Mouse (Mus musculus) urinary bladder, postnatal 4 days (tissue): ENCODE measurements around the gene Nol12.

ENCODE experiments used
- DNase-seq, 2 experiments: peaks; one replicate each; pipeline ENCODE4 v3.0.0; 2021 to 2022; ENCODE audit warnings: low spot score in 2 of 2

Nol12 gene

DNA sequence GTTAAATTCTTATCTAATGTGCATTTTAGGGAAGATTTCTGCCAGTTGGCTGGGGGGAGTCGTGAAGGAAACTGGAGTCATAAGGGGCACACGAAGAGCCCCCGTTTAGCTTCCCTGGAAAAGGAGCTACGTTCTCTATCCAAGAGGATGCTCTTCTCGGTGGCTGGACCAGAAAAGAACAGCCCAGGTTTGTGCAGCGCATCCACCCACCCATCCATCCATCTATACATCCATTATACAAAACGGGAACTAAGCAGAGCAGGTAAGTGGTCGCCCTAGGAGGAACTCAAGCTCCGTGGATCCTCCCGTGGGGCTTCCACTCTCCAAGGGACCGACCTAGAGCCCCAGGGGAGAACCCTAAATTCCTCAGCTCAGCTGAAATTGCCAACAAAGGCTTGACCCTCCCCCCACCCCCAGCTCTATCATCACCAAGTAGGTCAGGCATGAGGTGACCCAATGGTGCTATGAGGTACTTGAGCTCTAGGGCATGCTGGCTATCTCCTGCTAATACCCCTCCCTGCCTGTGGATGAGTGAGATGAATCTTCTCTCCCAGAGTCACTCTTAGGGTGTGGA is 13.5 kb downstream of the Nol12 start:
- no peak for DNase-seq

DNA sequence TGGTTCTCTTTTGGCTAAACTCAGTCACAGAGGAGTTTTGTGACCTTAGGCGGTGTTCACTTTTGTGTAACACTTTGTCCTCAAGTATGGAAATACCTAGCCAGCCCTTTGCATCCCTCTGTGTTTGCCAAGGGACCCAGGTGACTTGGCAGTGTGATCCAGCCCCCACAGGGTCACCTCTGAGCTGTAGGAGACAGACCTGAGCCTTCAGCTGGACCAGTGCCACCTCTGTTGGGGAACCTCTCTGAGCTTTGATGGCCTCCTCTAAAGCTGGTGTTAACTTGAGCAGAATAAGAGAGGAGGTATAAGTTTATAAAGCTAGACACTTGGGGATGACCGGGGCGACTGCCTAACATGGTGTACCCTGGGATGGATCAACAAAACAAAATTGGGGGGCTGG is 14.2 kb downstream of the Nol12 start:
- DNase-seq = no peak

DNA sequence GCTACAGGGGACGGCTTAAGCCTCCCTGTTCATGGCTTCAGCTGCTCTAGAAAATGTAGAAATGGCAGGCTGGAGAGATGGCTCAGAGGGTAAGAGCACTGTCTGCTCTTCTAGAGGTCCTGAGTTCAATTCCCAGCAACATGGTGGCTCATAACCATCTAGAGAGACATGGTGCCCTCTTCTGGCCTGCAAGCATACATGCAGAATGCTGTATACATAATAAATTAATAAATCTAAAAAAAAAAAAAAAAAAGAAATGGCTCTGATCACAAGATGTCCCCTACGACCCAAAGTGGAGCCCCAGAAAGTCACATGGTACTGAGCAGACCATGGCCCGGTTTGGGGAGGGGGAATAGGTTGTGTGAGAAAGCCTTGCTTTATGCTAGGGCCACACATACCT is 20.9 kb downstream of the Nol12 start:
- no peak for DNase-seq

DNA sequence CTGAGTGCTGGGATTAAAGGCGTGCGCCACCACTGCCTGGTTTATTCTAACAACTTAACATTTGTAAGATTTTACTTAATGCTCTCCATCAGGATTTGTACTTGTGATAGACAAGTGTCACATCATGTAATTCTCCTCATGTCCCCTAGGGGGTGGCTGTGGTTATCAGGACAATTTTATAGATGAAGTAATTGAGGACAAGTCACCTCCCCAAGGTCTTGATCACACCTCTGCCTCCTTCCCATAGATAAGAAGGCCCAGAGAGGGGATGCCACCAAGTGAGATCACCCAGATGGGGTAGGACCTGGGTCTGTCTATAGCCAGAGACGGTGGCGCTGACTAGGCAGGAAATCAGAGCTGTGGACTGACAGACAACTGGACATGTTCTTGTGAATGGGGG is 21.6 kb downstream of the Nol12 start:
- DNase-seq = no peak

DNA sequence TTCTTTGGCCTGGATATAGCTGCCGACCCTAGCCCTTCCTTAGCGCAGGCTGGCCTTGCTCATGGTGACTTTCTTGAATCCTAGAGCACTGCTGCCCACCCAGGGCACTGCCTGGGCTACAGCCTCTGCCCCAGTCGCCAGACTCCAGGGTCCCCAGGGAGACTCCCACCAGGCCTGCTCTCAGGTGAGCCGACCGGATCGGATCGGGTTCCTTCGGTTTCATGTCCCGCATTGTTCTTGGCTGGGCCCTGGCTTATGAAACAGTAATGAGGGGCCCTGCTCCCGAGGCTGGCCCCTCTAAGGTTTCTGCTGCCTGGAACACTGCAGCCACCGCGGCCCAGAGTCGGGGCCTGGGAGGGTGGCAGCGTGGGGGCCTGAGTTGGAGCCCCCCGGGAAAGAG is 22.3 kb downstream of the Nol12 start:
- DNase-seq = no peak

DNA sequence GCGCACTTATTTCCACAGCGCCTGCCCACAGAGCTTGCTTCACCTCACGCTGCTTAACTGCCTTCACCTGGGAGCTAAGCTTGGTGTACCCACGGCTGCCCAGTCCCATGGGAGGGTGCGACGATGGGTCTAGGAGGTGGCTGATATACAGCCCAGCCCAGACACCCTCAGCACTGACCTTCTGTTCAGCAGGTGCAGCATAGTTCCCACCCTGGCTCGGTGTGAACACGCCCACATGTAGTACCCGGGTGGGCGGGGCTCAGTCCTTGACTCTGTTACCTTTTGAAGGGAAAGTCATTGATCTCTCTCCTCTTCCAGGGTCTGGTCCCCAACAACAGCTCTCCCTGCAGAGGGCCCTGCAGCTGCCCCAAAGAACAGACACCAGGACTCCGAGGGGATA is 24.8 kb downstream of the Nol12 start:
- DNase-seq = no peak

DNA sequence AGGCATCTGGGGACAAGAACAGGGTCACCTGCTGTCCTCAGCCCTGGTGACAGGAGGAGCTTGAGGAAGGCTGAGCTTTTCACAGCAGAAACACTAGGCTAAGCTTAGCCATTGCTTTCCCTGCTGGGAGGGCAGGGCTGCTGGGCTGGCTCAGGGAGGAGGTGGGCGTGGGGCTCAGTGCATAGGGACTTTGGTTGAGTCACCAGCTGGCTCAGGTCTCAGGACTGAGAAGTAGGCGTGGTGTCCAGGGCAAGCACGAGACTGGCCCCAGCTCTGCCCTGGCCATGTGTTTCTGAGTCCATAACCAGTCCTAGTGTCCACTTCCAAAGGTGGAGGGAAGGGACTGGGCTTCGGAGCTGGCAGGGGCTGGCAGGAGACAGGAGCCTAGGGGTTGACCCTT is 25.4 kb downstream of the Nol12 start:
- peak; percentile 60 to 76 for DNase-seq

DNA sequence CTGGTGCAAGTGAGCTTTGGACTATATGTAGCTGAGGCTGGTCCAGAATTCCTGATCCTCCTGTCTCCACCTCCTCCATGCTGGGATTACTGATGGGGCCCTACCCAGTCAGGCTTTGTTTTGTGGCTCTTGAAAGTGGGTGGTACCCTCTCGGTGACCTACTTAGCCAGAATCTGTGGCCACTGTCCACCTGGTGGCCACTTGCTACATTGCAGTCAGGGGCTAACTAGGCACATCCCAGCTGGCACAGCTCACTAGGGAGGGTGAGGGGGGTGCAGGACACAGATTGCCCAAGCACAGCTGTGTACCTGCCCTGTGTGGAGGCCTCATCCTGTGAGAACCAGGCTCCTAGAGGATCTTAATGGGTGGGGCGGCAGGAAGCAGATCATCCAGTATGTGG is 28.2 kb downstream of the Nol12 start:
- peak; percentile 60 to 73 for DNase-seq

DNA sequence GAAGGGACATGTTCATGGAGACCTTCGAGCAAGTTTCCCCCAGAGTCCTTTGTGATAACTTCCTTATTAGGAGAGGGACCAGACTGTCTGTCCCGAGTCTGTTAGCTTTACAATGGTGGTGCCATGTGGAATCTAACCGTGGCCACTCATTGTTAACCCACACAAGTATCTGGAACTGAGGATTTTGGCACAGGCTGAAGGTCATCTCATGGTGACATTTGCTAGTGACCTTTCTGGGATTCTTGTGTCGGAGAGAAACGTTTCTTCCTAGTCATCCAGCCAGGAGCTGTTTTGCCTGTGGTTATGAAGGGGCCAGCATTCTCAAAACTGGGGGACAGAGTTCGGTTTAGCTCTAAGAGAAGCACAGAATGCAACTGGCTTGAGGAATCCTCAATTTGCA is 36.9 kb downstream of the Nol12 start:
- DNase-seq = no peak

DNA sequence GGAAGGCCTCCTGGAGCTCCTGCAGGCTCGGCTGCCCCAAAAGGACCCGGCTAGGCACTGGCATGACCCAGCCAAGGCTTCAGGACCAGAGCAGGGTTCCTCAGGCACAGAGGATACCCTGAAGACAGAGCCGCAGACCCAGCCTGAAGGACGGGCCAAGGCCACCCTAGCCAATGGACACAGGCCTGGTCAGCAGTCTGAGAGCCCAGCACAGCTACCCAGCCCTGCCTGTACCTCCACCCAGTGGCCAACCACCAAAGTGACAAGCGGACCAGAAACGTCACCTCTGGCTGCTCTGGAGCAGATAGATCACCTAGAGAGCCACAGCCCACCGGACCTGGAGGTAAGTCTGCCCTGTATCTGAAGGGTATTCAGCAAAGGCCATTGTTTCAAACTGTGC is 39.2 kb downstream of the Nol12 start:
- no peak for DNase-seq

DNA sequence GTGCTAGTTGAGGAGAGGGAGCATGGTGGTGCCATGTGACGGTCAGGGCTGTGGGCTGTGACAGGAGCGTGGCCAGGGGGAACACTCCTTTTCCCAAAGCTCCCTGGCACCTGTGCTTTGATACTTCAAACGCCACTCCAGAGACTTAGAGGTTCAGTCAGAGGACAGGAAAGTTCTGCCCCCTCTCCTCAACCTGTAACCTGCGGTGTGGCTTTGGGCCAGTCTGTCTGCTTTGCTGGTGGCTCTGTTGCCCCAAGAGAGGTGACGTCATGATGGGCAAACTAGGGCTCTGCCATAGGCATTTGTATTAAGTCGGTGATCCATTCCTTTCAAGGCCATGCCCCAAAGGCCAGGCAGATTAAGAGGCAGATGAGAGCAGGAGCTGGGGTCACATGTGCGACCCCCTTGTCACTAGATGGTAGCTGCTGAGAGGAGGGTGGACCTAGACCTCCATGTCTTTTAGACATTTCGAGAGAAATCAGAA is 43.0 kb downstream of the Nol12 start:
- DNase-seq = no peak

DNA sequence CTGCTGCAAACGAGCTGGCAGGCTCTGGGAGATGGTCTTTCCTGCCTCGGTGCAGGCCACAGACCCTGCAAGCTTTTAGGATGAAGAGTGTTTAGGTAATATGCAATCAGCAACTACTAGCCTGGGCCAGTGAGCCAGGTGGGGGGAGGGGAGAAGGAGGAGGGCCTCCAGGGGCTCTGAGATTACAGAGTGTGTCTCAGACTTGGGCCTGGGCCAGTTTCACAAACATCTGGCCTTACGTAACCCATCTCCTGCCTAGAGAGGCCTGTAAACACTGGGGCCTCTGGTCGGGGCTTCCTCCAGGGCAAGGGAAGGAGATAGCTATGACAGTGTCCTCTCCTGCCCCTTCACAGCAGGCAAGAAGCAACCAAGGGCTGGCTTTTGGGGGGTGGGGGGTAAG is 44.1 kb downstream of the Nol12 start:
- peak; percentile 78 to 89 for DNase-seq

DNA sequence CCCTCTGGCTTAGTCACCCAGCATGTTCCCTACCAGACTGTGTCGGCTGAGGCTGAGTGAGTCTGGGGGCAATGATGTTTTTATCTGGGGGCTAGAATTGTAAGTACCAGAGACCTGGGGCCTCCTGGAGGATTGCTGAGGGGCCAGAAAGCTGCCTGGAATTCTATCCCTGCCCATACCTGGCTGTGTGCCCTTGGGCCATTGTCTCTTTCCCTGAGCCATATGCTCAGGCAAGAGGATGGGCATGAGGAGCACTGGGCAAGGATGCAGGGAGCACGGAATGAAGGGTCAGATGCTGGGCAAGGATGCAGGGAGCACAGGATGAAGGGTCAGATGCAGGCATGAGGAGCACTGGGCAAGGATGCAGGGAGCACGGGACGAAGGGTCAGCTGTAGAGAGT is 45.4 kb downstream of the Nol12 start:
- DNase-seq = no peak

DNA sequence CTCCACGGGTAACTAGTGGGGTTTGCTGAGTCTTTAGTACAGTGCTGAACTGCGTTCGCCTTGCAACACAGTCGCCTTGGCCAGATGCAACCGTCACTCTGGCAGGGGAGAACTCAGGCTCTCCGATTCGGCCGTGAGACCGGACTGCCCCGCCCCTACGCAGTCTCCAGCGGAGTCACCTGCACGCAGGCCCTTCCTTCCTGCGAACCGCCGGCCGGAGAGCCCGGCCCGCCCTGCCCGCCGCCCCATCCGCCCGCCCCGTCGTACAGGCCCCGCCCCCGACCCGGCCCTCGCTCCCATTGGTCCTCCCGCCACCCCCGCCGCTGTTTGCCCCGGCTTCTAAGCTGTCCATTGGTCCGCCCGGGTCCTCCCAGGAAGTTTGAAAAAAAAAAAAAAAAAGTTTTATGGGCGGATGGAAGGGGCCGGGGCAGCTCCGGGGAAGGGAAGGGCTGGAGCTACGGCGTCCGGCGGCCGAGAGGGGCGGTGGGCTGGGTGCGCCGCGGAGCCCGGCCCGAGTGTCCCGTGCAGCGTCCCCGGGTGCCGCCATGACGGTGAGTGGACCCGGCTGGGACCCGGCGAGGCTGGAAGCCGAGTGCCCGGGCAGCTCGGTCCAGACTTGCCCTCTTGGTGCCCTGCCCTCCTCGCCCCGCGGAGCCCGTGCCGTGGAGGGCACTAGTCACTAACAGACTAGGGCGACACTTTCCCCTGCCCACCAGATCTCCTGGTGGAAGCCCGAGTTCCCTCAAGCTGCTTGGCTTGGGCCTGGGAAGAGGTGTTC is 48.1 kb downstream of the Nol12 start:
- DNase-seq = peak; percentile 88 to 92

DNA sequence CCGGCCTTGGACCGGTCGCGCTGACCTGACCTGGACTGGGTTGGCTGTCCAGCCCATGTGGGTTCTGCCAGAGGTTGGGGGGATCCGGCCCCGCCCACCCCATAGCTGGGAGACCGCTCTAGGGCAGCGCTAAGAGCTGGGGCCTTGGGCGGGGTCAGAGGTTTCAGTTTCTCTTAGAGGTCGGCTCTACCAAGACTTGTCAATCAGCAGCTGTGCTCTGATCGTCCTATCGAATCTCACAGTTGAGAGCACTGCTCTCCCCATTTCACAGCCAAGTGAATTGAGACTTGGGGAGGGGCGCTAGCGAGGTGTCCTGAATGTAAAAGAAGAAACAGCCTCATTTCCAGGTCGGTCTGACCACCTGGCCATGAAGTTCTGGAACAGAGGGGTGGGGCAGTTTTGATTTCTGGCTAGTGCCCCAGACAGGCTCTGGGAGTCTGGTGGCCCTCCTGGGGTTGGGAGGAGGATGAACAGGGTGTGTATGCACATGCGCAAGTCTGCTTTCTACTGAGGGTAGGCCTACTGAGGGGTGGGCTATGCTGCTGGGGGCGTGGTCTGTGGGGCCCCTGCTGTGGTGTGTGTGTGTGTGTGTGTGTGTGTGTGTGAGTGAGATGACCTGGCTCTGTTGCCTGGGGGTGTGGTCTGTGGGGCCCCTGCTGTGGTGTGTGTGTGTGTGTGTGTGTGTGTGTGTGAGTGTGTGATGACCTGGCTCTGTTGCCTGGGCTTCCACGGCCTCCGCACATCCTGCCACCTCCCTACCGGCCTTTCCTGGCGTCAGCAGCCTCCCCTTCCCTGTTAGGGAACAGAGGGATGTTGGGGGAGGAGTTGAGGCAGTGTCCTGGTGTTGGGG is 48.9 kb downstream of the Nol12 start:
- peak; percentile 67 to 70 for DNase-seq

DNA sequence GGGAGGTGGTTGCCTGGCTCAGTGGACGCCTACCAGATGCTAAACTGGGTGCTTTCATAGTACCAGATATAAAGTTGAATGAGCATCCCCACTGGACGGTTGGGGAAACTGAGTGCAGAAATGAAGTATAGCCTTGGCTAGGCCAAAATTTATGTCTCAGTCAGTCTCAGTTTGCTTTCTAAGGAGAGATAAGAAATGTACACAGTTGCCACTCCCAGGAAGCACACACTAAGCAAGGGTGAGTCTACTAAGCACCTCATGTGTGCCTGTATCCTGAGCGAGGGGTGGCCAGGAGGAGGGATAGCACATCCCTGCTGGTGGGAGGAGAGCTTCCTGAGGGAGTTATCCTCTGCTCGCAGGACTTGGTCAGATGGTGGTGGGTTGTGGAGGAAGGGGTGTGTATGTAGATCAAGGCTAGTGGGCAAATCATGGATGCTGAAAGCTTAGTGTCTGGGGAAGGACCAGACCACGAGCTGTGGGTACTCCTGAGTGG is 49.6 kb downstream of the Nol12 start:
- DNase-seq = no peak

DNA sequence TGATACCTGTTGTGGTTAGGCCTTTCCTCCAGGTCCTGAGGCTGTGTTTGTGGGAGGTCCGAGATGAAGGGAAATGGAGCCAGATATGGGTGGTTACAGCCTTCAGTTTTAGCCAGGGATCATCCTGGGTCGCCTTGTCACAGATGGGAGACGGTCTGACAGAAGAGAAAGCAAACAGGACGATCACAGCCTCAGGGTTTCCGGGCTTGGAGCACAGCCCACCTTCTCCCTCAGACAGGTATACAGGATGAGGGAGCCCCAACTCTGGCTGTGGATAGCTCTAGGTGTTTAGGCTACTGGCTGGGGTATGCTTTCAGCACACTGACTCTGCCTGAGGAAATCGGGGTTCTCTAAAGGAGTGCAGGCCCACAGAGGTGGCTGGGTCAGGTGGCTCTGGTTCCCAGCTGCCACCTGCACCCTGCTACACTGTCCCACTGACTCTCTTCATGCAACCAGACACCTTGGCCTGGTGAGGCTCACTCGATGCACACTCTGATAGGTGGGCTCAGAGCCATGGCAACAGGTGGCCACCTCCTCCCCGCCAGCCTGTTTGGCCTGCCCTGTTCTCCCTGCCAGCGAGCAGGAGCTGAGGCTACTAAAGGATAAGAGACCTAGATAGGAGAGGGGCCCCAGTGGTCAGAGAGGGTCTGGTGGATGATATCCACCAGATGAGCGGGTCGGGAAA is 51.9 kb downstream of the Nol12 start:
- no peak for DNase-seq

DNA sequence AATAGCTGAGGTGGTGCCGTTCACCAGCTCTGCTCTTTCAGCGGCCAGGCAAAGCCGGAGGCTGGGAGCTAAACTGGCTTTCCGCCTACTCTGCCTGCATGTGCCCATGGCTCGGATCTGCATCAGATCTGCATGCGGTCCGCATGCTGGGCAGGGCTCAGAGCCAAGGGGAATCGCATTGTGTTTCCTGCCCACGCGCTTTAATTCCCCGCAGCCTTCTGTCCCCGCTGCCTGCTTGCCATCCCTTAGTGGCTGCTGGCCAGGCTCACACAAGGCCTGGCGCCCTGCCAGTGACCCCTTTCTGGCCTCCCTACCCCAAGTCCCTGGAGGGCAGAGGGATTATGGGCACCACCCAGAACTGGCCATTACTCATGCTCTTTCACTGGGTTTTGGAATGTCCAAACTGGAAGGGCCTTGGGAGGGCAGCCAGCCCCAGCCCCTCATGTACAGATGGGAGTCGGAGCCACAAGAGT is 53.8 kb downstream of the Nol12 start:
- peak; percentile 73 for DNase-seq

DNA sequence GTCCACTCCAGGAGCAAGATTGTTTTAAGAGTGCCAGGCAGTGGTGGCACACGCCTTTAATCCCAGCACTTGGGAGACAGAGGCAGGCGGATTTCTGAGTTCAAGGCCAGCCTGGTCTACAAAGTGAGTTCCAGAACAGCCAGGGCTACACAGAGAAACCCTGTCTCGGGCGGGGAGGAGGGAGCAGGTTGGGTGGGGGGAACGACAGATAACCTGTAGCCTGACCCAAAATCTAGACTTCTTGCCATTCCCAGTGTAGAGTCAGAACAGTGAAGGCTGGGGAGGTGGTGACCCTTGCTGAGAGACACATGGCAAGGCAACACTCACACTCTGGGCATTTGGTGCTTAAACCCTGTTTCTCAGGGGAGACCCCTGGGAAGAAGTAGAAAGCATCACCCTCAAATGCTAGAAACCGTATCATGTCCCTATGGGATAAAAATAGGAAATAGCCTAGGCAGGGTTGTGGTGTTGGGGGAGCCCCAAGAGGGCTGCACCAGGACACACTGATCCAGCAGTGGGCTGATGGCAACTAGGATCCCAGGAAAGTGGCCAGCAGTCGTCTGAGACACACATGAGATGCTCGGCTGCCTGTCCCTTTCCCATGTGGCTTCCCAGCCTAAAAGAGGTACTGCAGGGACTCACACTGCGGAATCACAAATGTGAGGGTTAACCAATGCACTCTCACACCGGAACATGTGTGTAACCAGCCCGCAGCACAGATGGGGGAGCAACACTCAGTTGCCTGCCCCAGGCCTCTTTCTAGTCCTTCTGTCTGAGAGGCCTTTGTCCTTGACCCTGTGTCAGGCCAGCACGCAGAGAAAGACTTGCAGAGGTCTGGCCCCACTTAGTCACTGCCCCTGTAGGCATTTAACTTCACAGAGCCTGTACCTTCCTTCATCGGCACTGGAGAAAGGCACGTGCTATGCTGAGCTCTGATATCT is 54.7 kb downstream of the Nol12 start:
- no peak for DNase-seq

DNA sequence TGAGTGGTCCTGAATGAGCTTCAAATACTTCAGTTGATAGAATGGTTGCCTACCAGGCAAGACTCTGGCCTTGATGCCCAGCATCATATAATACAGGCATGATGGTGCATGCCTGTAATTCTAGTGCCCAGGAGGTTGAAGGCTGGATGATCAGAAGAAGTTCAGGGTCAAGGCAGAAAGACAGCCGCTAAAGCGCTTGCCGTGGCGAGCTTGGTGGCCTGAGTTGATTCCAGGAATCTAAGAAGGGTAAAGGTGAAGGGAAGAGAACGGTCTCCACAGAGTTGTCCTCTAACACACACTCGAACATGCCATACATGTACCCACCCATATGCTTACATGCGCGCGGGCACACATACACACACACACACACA is 55.3 kb downstream of the Nol12 start:
- DNase-seq = no peak
